Mouse (Mus musculus): ENCODE results near the gene Xrn1. TPM values are rescaled to one million over a fixed set of nuclear protein-coding genes. Genes with fewer than 3 reads are reported as not detected.
"Not testable (repeated sequence)": the region's sequence is repeated elsewhere in the genome, so short reads cannot be mapped to it uniquely, and the experiment has no call there.

Gene Xrn1
- 5.9 and 8.0 TPM in 2 replicates for polyA plus RNA-seq (2012; ENCODE audit: insufficient read depth, insufficient read length, missing spikeins)

DNA sequence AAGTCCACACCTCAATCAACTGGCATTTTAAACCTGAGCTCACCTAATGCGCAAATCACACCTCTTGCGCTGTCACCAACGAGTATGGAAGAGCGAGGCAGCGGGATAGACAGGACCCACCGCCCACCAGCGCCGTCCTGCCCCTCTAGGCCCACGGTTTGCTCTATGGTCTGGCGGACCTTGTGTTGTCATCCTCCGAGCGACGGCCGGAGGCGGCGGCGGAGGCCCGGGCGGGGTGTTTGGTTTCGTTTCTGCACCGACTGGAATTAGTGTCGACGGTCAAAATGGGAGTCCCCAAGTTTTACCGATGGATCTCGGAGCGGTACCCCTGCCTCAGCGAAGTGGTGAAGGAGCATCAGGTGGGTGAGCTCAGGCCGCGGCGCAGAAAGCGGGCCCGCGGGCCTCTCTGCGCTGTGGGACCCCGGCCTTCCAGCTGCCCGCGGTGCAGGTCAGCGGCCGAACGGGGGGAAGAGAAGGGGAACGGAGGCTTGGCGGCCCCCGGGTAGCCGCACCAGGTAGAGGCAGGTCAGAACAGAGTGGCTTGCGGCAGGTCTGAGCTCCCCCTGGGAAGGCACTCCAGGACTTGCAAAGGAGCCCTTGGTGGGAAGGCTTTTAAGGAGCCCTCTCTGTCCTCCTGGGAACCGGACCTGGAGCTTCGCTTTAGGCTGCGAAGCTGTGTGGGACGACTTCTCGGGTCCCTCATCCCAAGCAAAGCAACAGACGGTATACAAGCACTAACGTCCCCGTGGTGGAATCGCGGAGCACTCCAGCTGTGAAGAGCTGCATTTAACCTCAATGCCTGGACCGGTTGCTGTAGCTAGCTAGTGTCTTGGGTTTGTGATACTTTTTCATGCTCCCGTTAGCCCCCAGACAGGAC lies at the start of gene Xrn1:
Gene Xrn1 (plus strand): TSS at position 176 of the 877 bp plus-strand sequence.
- peak within 1 kb of the TSS; percentile 86 for H3K4me3 ChIP-seq (ENCODE audit: insufficient read depth, low read depth, low read length)

DNA sequence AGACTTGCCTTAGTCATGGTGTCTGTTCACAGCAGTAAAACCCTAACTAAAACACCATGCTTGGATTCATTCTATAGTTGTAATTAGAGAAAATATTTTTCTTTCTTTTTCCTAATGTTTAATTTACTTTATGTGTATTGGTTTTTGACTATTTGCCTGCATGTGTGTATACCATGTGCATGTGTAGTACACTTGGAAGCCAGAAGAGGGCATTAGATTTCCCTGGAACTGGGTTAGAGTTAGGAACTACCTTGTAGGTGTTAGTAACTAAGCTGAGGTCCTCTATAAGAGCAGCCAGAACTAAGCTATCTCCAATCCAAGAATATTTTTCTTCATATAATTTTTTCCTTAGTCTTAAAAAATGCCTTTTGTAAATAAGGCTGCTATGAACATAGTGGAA lies 21.7 kb upstream of the Xrn1 start:
- H3K27ac ChIP-seq (replicated peaks; ENCODE audit: low read depth, low read length), result no peak overlapping the region
- no peaks in the 10 kb centered on the region for H3K4me1 ChIP-seq (ENCODE audit: control insufficient read depth, insufficient read depth, insufficient read length, low read length)
- no peak overlapping the region for H3K4me3 ChIP-seq (ENCODE audit: insufficient read depth, low read depth, low read length)

More for the DNA sequence above, at the start of gene Xrn1:
- Histone ChIP-seq H3K27ac (replicated peaks; ENCODE audit: low read depth, low read length) (peak within 1 kb of the TSS; percentile 71), H3K4me1 (ENCODE audit: control insufficient read depth, insufficient read depth, insufficient read length, low read length) (peaks cover 5% of the 10 kb centered on the region; the same call in 1 of the 2 replicates)

DNA sequence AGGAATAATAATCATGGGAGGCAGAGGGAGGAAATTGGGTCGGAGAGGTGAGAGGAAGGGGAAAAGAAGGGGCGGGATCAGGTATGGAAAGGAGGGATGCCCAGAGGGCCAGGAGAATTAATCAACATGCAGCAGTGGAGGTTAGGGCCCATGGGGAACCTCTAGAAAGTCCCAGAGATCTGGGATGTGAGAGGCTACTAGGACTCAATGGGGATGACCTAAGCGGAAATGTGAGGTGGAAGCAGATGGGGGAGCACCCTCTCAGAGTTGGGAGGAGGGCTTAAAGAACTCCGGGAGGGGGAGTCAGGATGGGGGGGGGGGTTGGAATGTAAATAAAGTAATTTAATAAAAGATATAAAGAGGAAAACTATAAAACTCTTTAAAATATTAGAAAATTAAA lies 902 bp upstream of the Xrn1 start:
- Histone ChIP-seq H3K4me3 (ENCODE audit: insufficient read depth, low read depth, low read length) (peak overlapping the region; percentile 14; the same call in 1 of the 2 replicates), H3K4me1 (ENCODE audit: control insufficient read depth, insufficient read depth, insufficient read length, low read length) (peaks cover 5% of the 10 kb centered on the region; the same call in 1 of the 2 replicates), H3K27ac (replicated peaks; ENCODE audit: low read depth, low read length) (no peak overlapping the region)

GRCm38 (mm10) chr9:95954226-95954584 lies 355 bp upstream of the Xrn1 start:
- H3K4me1 ChIP-seq (ENCODE audit: control insufficient read depth, insufficient read depth, insufficient read length, low read length), result peaks cover 5% of the 10 kb centered on the region; the same call in 1 of the 2 replicates
- H3K27ac ChIP-seq (replicated peaks; ENCODE audit: low read depth, low read length), result peak overlapping the region; percentile 54
- peak overlapping the region; percentile 86 for H3K4me3 ChIP-seq (ENCODE audit: insufficient read depth, low read depth, low read length)

DNA sequence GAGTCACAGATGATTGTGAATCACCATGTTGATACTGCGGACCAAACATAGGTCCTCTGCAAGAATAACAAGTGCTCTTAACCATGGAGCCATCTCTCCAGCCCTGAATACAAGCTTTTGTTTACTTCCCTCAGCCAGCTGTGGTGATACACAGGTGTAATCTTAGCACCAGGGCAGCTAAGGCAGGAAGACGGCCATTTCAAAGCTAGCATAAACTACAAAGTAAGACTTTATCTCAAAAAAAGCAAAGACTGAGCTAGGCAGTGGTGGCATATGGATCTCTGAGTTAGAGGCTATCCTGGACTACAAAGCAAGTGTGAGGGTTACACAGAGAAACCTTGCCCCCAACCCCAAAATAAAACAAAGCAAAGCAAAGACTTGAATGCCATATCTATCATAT lies 3.1 kb downstream of the Xrn1 start:
- no peak overlapping the region for H3K27ac ChIP-seq (replicated peaks; ENCODE audit: low read depth, low read length)
- H3K4me1 ChIP-seq (ENCODE audit: control insufficient read depth, insufficient read depth, insufficient read length, low read length), result peaks cover 5% of the 10 kb centered on the region; the same call in 1 of the 2 replicates
- H3K4me3 ChIP-seq (ENCODE audit: insufficient read depth, low read depth, low read length), result no peak overlapping the region

GRCm38 (mm10) chr9:95958041-95958730 lies 3.6 kb downstream of the Xrn1 start:
- Histone ChIP-seq H3K4me1 (ENCODE audit: control insufficient read depth, insufficient read depth, insufficient read length, low read length) (peaks cover 5% of the 10 kb centered on the region; the same call in 1 of the 2 replicates), H3K4me3 (ENCODE audit: insufficient read depth, low read depth, low read length) (no peak overlapping the region), H3K27ac (replicated peaks; ENCODE audit: low read depth, low read length) (no peak overlapping the region)

DNA sequence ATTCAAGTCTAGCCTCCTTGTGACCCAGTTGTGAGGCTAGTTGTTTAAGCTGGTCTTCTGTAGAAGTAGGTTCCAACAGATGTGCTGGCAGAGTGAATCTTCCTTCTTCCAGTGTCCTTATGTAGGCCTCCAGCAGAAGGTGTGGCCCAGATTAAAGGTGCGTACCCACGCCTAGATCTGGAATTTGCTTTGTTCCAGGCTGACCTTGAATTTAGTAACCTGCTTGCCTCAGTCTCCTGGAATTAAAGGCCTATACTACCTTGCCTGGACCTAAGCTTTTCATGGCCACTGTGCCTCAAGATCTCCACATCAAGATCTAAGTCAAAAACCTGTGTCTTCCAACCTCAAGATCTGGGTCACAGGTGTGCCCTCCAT lies 4.2 kb downstream of the Xrn1 start:
- not testable (repeated sequence) for H3K27ac ChIP-seq (replicated peaks; ENCODE audit: low read depth, low read length)

GRCm38 (mm10) chr9:95959246-95959645 lies 4.7 kb downstream of the Xrn1 start:
- no peak overlapping the region for H3K27ac ChIP-seq (replicated peaks; ENCODE audit: low read depth, low read length)
- H3K4me3 ChIP-seq (ENCODE audit: insufficient read depth, low read depth, low read length), result no peak overlapping the region

More for the DNA sequence above, 4.2 kb downstream of the Xrn1 start:
- not testable (repeated sequence) for H3K4me3 ChIP-seq (ENCODE audit: insufficient read depth, low read depth, low read length); H3K4me1 ChIP-seq (ENCODE audit: control insufficient read depth, insufficient read depth, insufficient read length, low read length)

GRCm38 (mm10) chr9:95959732-95960428 lies 5.3 kb downstream of the Xrn1 start:
- H3K4me1 ChIP-seq (ENCODE audit: control insufficient read depth, insufficient read depth, insufficient read length, low read length), result 0 out of 2 replicates have a peak, but pooled peaks cover 2% of the 10 kb centered on the region

More at GRCm38 (mm10) chr9:95959246-95959645, 4.7 kb downstream of the Xrn1 start:
- 0 out of 2 replicates have a peak, but pooled peaks cover 2% of the 10 kb centered on the region for H3K4me1 ChIP-seq (ENCODE audit: control insufficient read depth, insufficient read depth, insufficient read length, low read length)

DNA sequence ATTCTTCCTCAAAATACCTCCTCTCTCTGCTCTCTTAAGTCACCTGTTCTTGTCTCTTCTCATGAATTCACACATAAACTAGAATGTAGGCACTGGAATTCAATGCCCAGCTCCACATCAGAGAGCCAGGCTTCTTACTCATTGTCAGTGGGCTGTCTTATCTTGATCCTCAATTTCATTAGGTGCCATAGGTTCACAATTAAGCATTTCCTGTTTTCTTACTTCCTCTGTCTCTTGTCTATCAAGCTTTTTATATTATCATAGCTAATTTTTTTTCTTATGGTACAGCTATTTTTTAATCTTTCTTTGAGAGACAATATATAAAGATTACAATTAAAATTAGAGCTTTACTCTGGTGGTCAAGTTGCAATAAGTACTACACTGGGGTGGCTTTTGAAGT lies 6.5 kb downstream of the Xrn1 start:
- Histone ChIP-seq H3K4me1 (ENCODE audit: control insufficient read depth, insufficient read depth, insufficient read length, low read length) (0 out of 2 replicates have a peak, but pooled peaks cover 2% of the 10 kb centered on the region), H3K4me3 (ENCODE audit: insufficient read depth, low read depth, low read length) (no peak overlapping the region), H3K27ac (replicated peaks; ENCODE audit: low read depth, low read length) (no peak overlapping the region)

More at GRCm38 (mm10) chr9:95959732-95960428, 5.3 kb downstream of the Xrn1 start:
- Histone ChIP-seq H3K4me3 (ENCODE audit: insufficient read depth, low read depth, low read length) (no peak overlapping the region), H3K27ac (replicated peaks; ENCODE audit: low read depth, low read length) (no peak overlapping the region)

GRCm38 (mm10) chr9:95964037-95964436 lies 9.5 kb downstream of the Xrn1 start:
- Histone ChIP-seq H3K4me1 (ENCODE audit: control insufficient read depth, insufficient read depth, insufficient read length, low read length) (no peaks in the 10 kb centered on the region), H3K4me3 (ENCODE audit: insufficient read depth, low read depth, low read length) (no peak overlapping the region), H3K27ac (replicated peaks; ENCODE audit: low read depth, low read length) (no peak overlapping the region)

DNA sequence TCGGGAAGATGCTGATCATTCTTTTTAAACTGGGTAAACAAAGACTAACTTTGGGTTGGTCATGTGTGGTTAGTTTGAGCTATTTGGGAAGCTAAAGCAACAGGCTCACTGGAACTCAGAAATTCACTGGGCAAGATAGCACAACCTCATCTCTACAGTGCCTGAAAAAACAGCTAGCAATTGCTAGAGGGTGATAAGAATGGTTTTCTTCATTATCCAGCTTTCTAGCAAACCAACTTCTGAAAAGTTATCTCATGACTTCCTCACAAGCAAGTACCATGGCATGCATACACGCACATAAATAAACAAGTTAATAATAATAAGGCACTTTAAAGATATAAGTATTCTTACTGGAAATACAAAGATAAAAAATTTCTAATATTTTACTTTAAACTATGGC lies 23.7 kb downstream of the Xrn1 start:
- no peaks in the 10 kb centered on the region for H3K4me1 ChIP-seq (ENCODE audit: control insufficient read depth, insufficient read depth, insufficient read length, low read length)
- no peak overlapping the region for H3K27ac ChIP-seq (replicated peaks; ENCODE audit: low read depth, low read length)
- no peak overlapping the region for H3K4me3 ChIP-seq (ENCODE audit: insufficient read depth, low read depth, low read length)

- H3K27ac ChIP-seq (replicated peaks; ENCODE audit: low read depth, low read length), result no peak overlapping the region
- no peaks in the 10 kb centered on the region for H3K4me1 ChIP-seq (ENCODE audit: control insufficient read depth, insufficient read depth, insufficient read length, low read length)
- H3K4me3 ChIP-seq (ENCODE audit: insufficient read depth, low read depth, low read length), result no peak overlapping the region
These were observed 25.3 kb downstream of the Xrn1 start for GRCm38 (mm10) chr9:95979896-95980295.

DNA sequence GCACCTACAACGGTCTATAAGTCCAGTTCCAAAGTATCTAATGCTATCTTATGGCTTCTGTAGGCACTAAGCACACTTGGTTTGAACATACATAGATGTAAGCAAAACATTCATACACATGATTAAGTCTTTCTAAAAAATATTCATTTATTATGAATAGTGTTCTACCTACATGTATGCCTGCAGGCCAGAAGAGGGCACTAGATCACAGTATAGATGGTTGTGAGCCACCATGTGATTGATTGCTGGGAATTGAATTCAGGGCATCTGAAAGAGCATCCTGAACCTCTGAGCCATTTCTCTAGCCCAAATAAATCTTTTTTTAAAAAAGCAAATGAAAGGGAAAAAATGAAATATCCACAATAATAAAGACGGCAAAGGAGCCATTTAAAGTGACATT lies 37.7 kb downstream of the Xrn1 start:
- H3K27ac ChIP-seq (replicated peaks; ENCODE audit: low read depth, low read length), result no peak overlapping the region
- no peak overlapping the region for H3K4me3 ChIP-seq (ENCODE audit: insufficient read depth, low read depth, low read length)
- H3K4me1 ChIP-seq (ENCODE audit: control insufficient read depth, insufficient read depth, insufficient read length, low read length), result no peaks in the 10 kb centered on the region

DNA sequence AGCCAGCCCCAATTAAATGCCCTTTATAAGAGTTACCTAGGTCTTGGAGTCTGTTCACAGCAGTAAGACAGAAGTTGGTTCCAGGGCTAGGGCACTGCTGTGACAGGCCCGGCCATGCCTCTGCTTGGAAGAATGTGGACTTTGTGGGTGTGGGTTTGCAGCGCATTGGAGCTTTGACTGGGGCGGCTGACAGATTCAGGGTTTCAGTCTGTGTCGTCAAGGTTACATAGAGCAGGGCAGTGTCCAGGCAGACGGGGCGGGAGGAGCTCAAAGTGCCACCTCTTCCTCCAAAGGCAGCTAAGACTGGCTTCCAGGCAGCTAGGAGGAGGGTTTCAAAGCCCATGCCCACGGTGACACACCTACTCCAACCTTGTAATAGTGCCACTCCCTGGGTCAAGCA lies 49.9 kb downstream of the Xrn1 start:
- no peak overlapping the region for H3K4me3 ChIP-seq (ENCODE audit: insufficient read depth, low read depth, low read length)
- H3K4me1 ChIP-seq (ENCODE audit: control insufficient read depth, insufficient read depth, insufficient read length, low read length), result no peaks in the 10 kb centered on the region
- no peak overlapping the region for H3K27ac ChIP-seq (replicated peaks; ENCODE audit: low read depth, low read length)
